Mouse (Mus musculus) c-Kit-positive CD71-negative TER-119-negative erythroid progenitor cells, embryonic 14.5 days (primary cell): ENCODE measurements around the gene Luzp1.

ENCODE experiments used
- DNase-seq: peaks from one replicate; pipeline ENCODE4 v3.0.0-alpha.2; 2013; ENCODE audit warnings: low read depth

Luzp1 gene

GRCm38 (mm10) chr4:136547721-136548120 is 78.2 kb downstream of the Luzp1 start:
- no peak for DNase-seq

GRCm38 (mm10) chr4:136548381-136548801 is 78.8 kb downstream of the Luzp1 start:
- DNase-seq, result no peak

- DNase-seq, result no peak
Observed at GRCm38 (mm10) chr4:136553108-136553507, 83.5 kb downstream of the Luzp1 start.

- no peak for DNase-seq
Observed at GRCm38 (mm10) chr4:136557638-136558037, 88.1 kb downstream of the Luzp1 start.

GRCm38 (mm10) chr4:136559690-136560089 is 90.1 kb downstream of the Luzp1 start:
- no peak for DNase-seq

GRCm38 (mm10) chr4:136560270-136560991 is 90.9 kb downstream of the Luzp1 start:
- DNase-seq, result no peak

GRCm38 (mm10) chr4:136562755-136563154 is 93.2 kb downstream of the Luzp1 start:
- DNase-seq, result no peak

GRCm38 (mm10) chr4:136568629-136569028 is 99.1 kb downstream of the Luzp1 start:
- no peak for DNase-seq

GRCm38 (mm10) chr4:136569998-136570397 is 100.4 kb downstream of the Luzp1 start:
- DNase-seq, result peak; percentile 36

GRCm38 (mm10) chr4:136581885-136582284 is 112.3 kb downstream of the Luzp1 start:
- no peak for DNase-seq

- no peak for DNase-seq
Observed at GRCm38 (mm10) chr4:136587221-136587827, 117.8 kb downstream of the Luzp1 start.

GRCm38 (mm10) chr4:136588003-136588402 is 118.4 kb downstream of the Luzp1 start:
- DNase-seq, result no peak

GRCm38 (mm10) chr4:136592111-136592510 is 122.5 kb downstream of the Luzp1 start:
- DNase-seq, result no peak

- no peak for DNase-seq
Observed at GRCm38 (mm10) chr4:136594006-136594405, 124.4 kb downstream of the Luzp1 start.

GRCm38 (mm10) chr4:136595221-136595620 is 125.7 kb downstream of the Luzp1 start:
- no peak for DNase-seq

GRCm38 (mm10) chr4:136598268-136598876 is 128.8 kb downstream of the Luzp1 start:
- no peak for DNase-seq

GRCm38 (mm10) chr4:136599869-136600268 is 130.3 kb downstream of the Luzp1 start:
- no peak for DNase-seq

- no peak for DNase-seq
Observed at GRCm38 (mm10) chr4:136600536-136600935, 131.0 kb downstream of the Luzp1 start.

GRCm38 (mm10) chr4:136601476-136601875 is 131.9 kb downstream of the Luzp1 start:
- no peak for DNase-seq

- DNase-seq, result no peak
Observed at GRCm38 (mm10) chr4:136602018-136602554, 132.5 kb downstream of the Luzp1 start.

GRCm38 (mm10) chr4:136602568-136602967 is 133.0 kb downstream of the Luzp1 start, which contains the start of gene Kdm1a:
TSS of gene Kdm1a (minus strand) at chr4:136602723.
- DNase-seq, result peak; percentile 90
